Mouse (Mus musculus): ENCODE measurements at regions not wholly inside any gene's neighbourhood (a gene's known extent, or its start where the extent isn't known, plus 50 kb on each side); places are given as distances from the start of the nearest gene placed in this dataset.

GRCm38 (mm10) chr4:81505096-81505495 is 62.5 kb upstream of the Mpdz start:
- no peak for DNase-seq

GRCm38 (mm10) chr4:81503941-81504340 is 61.3 kb upstream of the Mpdz start:
- DNase-seq: no peak

GRCm38 (mm10) chr4:81501802-81502201 is 59.2 kb upstream of the Mpdz start:
- no peak for DNase-seq

- no peak for DNase-seq
These were observed 55.5 kb upstream of the Mpdz start for GRCm38 (mm10) chr4:81498133-81498532.

GRCm38 (mm10) chr4:81492811-81493210 is 50.2 kb upstream of the Mpdz start:
- DNase-seq: no peak

Small RNA genes in the stretch of these regions (microRNA-seq; reads per million reads assigned to microRNA genes)
- 0 reads per million in 2 experiments for gene Gm22402

All from layer of hippocampus, postnatal 36 days (tissue).